Mouse (Mus musculus): Measurements from ENCODE around the gene Heatr9.

- TF ChIP-seq MYB (IDR thresholded peaks at IDR 0.05; ENCODE audit: low read depth, low read length): no peak
- no peak for TF ChIP-seq USF1 (IDR thresholded peaks at IDR 0.05; ENCODE audit: low read depth, low read length)
- TF ChIP-seq CHD2 (IDR thresholded peaks at IDR 0.05; ENCODE audit: low read length): no peak
- no peak for TF ChIP-seq CTCF (IDR thresholded peaks at IDR 0.05 in 2 of 3, conservative IDR thresholded peaks at IDR 0.05 in 1 of 3; ENCODE audit: control insufficient read depth in 1 of 3, insufficient read depth in 1 of 3, low read depth in 2 of 3, low read length in 3 of 3, poor library complexity in 1 of 3, severe bottlenecking in 1 of 3)
These were observed 12.2 kb upstream of the Heatr9 start for GRCm38 (mm10) chr11:83534143-83534542.

Measured in MEL (cell line).